Mouse (Mus musculus) left cerebral cortex, postnatal 36 days (tissue): ENCODE measurements around the gene Galnt10. TPM values are rescaled to one million over a fixed set of nuclear protein-coding genes. Genes with fewer than 3 reads are reported as not detected.

Experiments
- DNase-seq, 2 experiments: peaks; one replicate each; pipeline ENCODE4 v3.0.0; 2021 to 2022; ENCODE audit warnings: low spot score in 2 of 2, mixed read lengths in 1 of 2
- intact Hi-C: fragments of 180-260 bp; cut with DNase I; formaldehyde crosslinking; loops from one replicate; pipeline ENCODE4 v1.15.1; 2025
- total RNA-seq, 2 experiments: library from RNA; stranded (reverse); gene quantifications; 2 replicates each; pipeline ENCODE4 v1.2.3; 2021

Gene Galnt10
- total RNA-seq, 2 experiments from 2014 or later, result 6.3 to 8.1 TPM

DNA sequence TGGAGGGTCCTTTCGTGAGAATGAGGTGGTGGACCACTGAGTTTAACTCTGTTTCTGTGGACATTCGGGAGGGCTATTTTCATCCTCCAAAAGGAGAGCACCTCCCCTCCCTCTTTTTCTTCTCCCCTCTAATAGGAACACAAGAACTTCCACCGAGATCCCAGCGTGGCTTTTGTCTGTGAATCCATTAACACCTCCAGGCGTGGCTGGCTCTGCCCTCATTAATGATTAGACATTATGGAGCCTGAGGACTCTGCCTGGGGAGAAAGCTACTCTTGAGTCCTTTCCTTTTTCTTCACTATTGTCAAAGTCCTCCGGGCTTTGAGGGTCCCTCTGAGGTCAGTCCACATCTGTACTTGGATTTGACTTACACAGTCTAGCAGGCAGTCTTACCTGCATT lies 121.9 kb downstream of the Galnt10 start:
- DNase-seq, result no peak
- intact Hi-C loops, result no loop called here

DNA sequence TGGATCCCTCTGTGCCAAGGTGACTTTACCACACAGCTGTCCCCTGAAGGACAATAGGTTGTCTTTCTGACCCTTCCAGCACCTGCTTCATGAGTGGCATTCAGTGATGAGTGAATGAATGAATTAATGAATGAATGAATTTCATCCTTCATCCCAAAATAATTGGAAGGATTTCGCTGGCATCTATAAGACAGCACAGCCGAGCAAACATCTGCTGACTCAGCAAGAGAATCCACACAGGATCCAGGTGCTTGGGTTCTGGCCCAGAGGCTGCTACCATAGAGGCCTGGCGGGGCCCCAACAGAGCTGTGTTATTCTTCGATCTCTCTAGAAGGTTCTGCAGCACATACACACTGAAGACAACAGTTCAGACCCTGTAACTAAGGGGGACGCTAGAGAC lies 125.5 kb downstream of the Galnt10 start:
- intact Hi-C loops, result no loop called here
- DNase-seq, result no peak

- intact Hi-C loops, result no loop called here
- no peak for DNase-seq
Observed at GRCm38 (mm10) chr11:57771676-57772075, 126.4 kb downstream of the Galnt10 start.

- no peak for DNase-seq
- intact Hi-C loops, result no loop called here
Observed at GRCm38 (mm10) chr11:57773479-57773878, 128.2 kb downstream of the Galnt10 start.

GRCm38 (mm10) chr11:57773936-57774335 lies 128.7 kb downstream of the Galnt10 start:
- DNase-seq, result no peak
- intact Hi-C loops, result no loop called here

DNA sequence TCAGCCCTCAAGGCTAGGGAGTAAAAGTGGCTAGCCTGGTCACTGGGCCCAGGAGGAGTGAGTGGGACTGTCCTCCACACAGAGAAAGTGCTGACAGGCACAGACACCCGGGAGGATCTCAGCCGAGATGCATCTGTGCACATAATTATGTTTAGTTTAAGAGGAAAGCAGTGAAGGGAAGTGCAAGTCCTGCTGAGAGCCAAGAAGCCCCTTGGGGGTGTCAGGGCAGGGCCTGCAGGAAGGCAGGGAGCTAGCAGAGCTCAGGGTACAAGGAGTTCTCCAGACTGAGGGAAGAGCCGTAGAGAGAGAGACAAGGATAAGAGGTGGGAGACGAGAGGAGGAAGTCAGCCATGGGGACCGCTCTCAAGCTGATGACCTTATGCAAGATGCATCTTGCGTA lies 130.6 kb downstream of the Galnt10 start:
- no peak for DNase-seq
- intact Hi-C loops, result no loop called here

DNA sequence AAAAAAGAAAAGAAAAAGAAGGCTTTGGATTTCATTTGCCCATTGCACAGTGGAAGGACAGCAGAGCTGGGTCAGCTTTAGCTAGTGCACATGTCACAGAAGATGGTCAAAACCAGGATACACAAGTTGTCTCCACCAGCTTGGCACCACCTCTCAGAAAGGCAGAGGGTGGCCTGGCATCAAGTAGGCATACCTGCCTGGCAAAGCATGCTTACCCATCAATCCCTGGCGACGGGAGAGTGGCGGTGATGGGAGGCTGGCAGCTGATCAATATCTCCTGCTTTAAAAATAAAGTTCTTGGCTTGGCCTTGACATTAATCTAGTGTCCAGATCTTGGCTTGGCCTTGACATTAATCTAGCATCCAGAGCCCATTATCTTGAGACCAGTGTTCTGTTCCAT lies 131.3 kb downstream of the Galnt10 start:
- intact Hi-C loops, result no loop called here
- DNase-seq, result no peak

DNA sequence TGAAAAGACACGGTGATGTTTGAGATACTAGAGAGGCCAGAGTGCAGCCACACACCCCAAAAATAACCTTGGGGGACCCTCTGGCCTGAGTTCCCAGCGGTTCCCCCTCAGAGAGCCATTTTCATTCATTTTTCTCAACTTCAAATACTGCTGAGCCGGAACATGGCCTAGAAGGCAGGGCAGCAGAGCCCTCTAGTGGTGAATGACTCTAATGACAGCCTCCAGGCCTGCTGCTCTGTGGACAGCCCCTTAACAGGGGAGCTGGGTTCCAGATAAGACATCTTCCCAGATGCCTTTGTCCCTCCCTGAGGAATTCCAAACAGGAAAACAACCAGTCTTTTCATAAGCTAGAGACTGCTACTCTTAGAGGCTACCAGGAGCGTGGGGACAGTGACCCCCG lies 133.1 kb downstream of the Galnt10 start:
- peak in 1 of 2 experiments; percentile 40 for DNase-seq
- intact Hi-C loops, result loop anchor here (2.0 kb wide), 3 partner anchors 160 to 304 kb away; no protein-coding TSS in a partner anchor

DNA sequence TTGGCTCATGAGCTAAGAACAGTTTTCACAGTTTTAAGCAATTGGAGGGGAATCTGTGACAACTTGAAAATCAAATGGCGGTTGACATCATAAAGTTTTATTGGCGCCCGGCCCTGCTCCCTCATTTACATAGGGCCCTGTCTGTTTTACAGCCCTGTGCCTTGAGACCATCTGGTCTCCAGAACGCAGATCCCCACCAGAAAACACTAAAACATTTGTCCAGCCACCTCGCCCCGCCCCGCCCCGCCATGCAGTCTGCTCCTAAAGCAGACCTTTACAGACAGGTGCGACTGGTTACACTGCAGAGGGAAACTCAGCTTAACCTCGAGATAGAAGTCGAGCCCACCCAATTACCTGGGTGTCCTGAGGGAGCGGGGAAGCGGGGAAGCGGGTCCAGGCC lies 134.6 kb downstream of the Galnt10 start:
- intact Hi-C loops, result loop anchor here (2.0 to 5.0 kb wide), 4 partner anchors 161 to 1648 kb away; no protein-coding TSS in a partner anchor
- DNase-seq, result no peak

- peak; percentile 45 to 49 for DNase-seq
- intact Hi-C loops, result loop anchor here (5.0 kb wide), 1 partner anchor 145 kb away; no protein-coding TSS in a partner anchor
Observed at GRCm38 (mm10) chr11:57786616-57787418, 141.6 kb downstream of the Galnt10 start.

DNA sequence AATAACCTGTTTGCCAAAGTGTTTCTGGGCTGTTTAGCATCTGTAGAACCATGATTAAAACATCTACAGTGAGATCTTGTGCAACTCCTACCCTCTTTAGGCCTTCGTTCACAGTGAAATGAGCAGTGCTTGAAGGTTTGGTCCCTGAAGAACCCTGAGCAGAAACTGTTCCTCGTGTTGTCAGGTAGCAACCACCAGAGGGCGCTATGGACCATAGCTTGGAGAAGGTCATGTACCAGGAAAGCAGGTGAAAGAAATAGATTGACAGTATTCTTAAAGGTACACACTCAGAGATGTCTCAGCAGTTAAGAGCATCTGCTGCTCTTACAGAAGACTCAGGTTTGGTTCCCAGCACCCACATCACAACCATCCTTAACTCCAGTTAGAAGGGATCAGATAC lies 142.7 kb downstream of the Galnt10 start:
- DNase-seq, result no peak
- intact Hi-C loops, result loop anchor here (5.0 kb wide), 1 partner anchor 144 kb away; no protein-coding TSS in a partner anchor

DNA sequence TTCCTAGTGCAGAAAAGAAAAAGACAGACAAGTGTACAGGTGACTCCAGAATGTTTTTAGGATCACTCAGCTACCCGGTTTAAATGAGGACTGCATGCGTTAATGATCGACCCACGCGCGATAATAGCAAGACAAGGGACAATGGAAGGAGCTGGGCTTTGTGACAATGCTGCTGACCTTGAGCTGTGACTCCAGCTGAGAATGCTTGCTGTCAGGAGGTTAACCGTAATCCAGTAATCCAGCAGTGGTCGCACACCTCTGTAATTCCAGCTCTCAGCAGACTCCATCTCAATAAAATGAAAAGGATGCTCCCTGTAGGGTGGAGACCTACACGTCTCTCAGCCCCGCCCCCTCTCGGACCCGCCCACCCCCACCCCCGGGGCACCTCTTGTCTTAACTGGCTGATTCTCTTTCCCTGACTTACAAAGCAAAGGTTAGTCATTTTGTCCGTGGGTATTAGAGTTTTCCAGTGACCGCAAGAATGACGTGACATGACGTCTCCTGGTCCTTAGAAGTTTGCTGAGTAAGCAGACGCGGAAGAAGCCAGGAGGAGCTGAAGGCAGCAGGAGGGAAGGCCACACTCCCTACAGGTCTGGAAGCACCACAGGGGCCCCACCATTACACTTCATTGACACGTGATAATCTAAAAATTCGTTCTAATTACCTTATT lies 145.8 kb downstream of the Galnt10 start:
- DNase-seq, result no peak
- intact Hi-C loops, result no loop called here

GRCm38 (mm10) chr11:57795086-57795485 lies 149.8 kb downstream of the Galnt10 start:
- DNase-seq, result no peak
- intact Hi-C loops, result no loop called here

GRCm38 (mm10) chr11:57797828-57798227 lies 152.6 kb downstream of the Galnt10 start:
- intact Hi-C loops, result no loop called here
- no peak for DNase-seq

DNA sequence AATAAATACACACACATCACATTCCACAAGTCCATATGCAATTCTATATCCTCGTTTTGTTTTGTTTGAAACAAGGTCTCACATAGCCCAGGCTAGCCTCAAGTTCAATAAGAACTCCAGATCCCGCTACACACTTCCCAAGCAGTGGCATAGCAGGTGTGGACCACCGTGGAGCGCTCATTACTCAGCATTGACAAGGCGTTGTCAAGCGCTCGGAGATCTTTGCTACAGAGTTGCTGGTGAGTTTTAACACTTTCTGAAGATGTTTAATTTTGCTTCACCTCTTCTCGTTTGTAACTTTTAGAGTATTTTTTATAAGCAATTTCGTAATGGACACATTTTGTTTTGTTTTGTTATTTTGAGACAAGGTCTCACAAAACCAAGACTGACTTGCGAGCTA lies 154.2 kb downstream of the Galnt10 start:
- no peak for DNase-seq
- intact Hi-C loops, result no loop called here

GRCm38 (mm10) chr11:57800266-57800951 lies 155.2 kb downstream of the Galnt10 start:
- intact Hi-C loops, result no loop called here
- DNase-seq, result no peak

DNA sequence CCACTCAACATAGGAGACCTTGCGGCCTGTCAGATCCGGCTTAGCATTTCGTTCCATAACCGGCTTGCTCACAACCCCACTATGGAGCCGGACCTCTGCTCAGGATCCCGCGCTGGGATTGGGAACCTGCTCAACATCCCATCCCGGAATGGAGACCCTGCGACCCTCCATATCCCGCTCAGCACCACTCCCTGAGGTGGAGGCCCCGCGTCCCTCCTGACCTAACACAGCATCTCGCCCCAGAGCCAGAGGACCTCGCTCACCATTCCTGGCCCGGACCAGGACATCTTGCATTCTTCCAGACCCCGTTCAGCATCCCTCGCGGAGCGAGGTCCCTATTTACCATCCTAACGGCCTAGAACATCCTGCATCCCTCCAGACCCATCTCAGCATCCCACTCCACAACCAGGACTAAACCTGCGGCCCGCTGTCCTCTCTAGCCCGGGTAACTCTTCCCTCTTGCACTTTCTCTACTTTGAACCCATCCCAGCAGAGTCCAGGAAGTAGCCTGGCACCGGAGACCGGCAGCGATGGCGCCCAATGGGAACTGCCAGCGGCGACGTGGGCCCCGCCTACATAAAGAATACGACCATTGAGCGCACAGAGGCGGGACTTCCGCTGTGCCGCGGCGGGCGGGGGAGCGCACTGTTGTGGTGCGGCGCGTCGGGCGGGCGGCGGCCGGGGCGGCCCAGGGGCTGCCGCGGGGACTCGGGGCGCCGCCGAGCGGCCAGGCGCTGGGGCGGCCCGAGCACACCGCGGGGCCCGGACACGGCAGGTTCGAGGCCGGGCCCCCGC lies 155.9 kb downstream of the Galnt10 start, which contains the start of gene Sap30l:
Gene Sap30l (plus strand): TSS at position 667 of the 795 bp plus-strand sequence.
- intact Hi-C loops, result no loop called here
- peak; percentile 96 for DNase-seq

GRCm38 (mm10) chr11:57801766-57802510 lies 156.7 kb downstream of the Galnt10 start:
- DNase-seq, result peak in 1 of 2 experiments; percentile 38
- intact Hi-C loops, result no loop called here

GRCm38 (mm10) chr11:57802511-57802870 lies 157.2 kb downstream of the Galnt10 start:
- DNase-seq, result no peak
- intact Hi-C loops, result no loop called here
